Mouse (Mus musculus) lung, postnatal 10 days (tissue): ENCODE results near the gene Mmp28.

ENCODE experiments used
- DNase-seq: peaks from one replicate; pipeline ENCODE4 v3.0.0; 2021

The Mmp28 gene

DNA sequence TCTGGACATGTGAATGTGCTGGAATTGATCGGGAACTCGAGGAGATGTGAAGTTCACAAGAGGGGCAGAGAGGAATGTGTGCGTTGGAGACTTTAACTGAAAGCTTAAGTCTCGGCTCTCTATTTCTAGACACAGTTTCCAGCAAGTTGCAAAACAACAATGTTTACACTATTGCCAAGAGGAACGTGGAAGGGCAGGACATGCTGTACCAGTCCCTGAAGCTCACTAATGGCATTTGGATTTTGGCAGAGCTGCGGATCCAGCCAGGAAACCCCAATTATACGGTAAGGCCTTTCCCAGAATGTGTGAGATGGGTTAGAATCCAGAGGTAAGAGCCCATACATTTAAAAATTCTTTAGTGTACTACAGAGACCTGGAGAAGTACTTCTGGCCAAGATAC lies 65.2 kb downstream of the Mmp28 start:
- DNase-seq: no peak

- no peak for DNase-seq
Measured at GRCm38 (mm10) chr11:83394802-83395439, 68.0 kb downstream of the Mmp28 start.

DNA sequence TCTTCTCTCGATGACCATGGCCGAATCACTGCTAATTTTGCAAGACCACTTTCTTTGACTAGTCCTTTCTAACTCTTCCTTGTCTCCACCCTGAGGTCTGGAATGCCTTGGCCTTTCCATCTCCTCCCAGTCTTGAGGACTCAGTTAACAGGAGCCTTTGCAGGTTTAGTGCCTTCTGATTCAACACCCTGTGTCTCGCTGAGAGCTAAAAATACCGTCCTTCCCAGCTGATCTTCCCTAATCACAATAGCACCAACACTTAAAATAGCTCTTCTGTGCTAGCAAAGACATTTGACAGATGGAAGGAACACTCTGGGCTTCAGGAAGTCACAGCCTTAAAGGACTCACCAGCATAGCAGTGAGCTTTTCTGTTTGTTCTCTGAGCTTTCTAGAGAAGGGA lies 69.8 kb downstream of the Mmp28 start:
- no peak for DNase-seq
